Mouse (Mus musculus): Measurements from ENCODE around the gene Hspb2.

DNA sequence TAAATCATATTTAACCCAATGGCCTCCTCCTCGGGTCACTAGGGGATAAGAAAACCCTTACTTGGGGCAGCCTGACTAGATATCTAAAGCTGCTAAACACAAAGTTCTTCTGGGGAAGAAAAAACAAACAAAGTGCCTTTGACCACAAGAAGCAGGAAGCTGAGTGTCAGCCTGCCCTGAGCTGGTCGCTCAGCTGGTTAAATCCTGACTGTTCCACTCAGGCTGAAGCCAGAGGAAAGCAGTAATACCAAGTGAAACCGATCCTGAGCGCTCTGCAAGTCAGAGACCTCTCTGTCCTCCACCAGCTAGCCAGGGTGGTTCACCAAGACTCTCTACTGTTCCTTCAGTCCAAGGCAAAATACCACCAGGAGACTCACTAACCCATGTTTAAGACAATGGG lies 22.6 kb downstream of the Hspb2 start:
- TF ChIP-seq CTCF (IDR thresholded peaks at IDR 0.05; ENCODE audit: control insufficient read depth, insufficient read depth, insufficient read length) (no peak), MYOD1 (IDR thresholded peaks at IDR 0.05; ENCODE audit: control insufficient read depth, insufficient read length, low read depth) (no peak), USF1 (IDR thresholded peaks at IDR 0.05; ENCODE audit: low read depth) (no peak), MAX (IDR thresholded peaks at IDR 0.05) (no peak), CEBPB (IDR thresholded peaks at IDR 0.05; ENCODE audit: low read depth) (no peak), MYOG (IDR thresholded peaks at IDR 0.05; ENCODE audit: control insufficient read depth, extremely low read depth, insufficient read length) (no peak), FOSL1 (IDR thresholded peaks at IDR 0.05; ENCODE audit: insufficient read depth, low read length, poor library complexity, severe bottlenecking) (no peak)
